Mouse (Mus musculus) CH12.LX (cell line): ENCODE data around the gene Romo1. TPM values are rescaled to one million over a fixed set of nuclear protein-coding genes. Genes with fewer than 3 reads are reported as not detected.
A peak's percentile ranks its signal among the peaks of the same experiment; 100 is the strongest.
"Not testable (repeated sequence)": the region's sequence is repeated elsewhere in the genome, so short reads cannot be mapped to it uniquely, and the experiment has no call there.

ENCODE experiments used
- DNase-seq: peaks from one replicate; pipeline ENCODE4 v3.0.0-alpha.2; 2013; ENCODE audit errors: extremely low read depth
- H3K27ac ChIP-seq: 2 replicates; pipeline ENCODE4 v1.5.1; 2012; ENCODE audit warnings: low read depth, mild to moderate bottlenecking, control low read depth, moderate library complexity; ENCODE audit not compliant: insufficient read depth
- H3K27me3 ChIP-seq: replicated peaks from 2 replicates; pipeline ENCODE3; 2012; ENCODE audit warnings: inconsistent platforms
- H3K36me3 ChIP-seq, 2 experiments: replicated peaks in 1 of 2; 2 replicates each; pipeline versions ENCODE3 to v1.6.1; 2012; ENCODE audit warnings: inconsistent platforms in 1 of 2, low read length in 1 of 2, mild to moderate bottlenecking in 1 of 2, mixed read lengths in 1 of 2, moderate library complexity in 1 of 2; ENCODE audit not compliant: control insufficient read depth in 1 of 2, insufficient read depth in 1 of 2
- H3K4me1 ChIP-seq, 2 experiments: 2 replicates each; pipeline ENCODE4 v1.6.1; 2012; ENCODE audit warnings: inconsistent platforms in 1 of 2, moderate library complexity in 1 of 2; ENCODE audit not compliant: insufficient read depth in 2 of 2, control insufficient read depth in 1 of 2
- H3K4me2 ChIP-seq: 2 replicates; pipeline ENCODE4 v1.6.1; 2012; ENCODE audit warnings: low read depth, mild to moderate bottlenecking, control low read depth; ENCODE audit not compliant: poor library complexity, insufficient read depth, severe bottlenecking
- H3K4me3 ChIP-seq, 3 experiments: fragments of 150-350 bp in 1 of 3; sonication (generic) in 1 of 3; replicated peaks in 1 of 3; 2 replicates each; pipeline versions ENCODE3 to v1.5.1; 2011 to 2012; ENCODE audit warnings: low read depth in 2 of 3, low read length in 2 of 3, mild to moderate bottlenecking in 2 of 3, moderate library complexity in 2 of 3, control low read depth in 1 of 3, improper control_type of control experiment in 1 of 3, inconsistent platforms in 1 of 3, mixed read lengths in 1 of 3; ENCODE audit not compliant: poor library complexity in 1 of 3
- H3K79me2 ChIP-seq: replicated peaks from 2 replicates; pipeline ENCODE4 v1.6.1; 2012; ENCODE audit warnings: mild to moderate bottlenecking, moderate library complexity; ENCODE audit not compliant: control insufficient read depth, poor library complexity, insufficient read depth, severe bottlenecking; ENCODE audit errors: extremely low read depth
- H3K9ac ChIP-seq: 2 replicates; pipeline ENCODE4 v1.6.1; 2012; ENCODE audit warnings: low read depth, mild to moderate bottlenecking, control low read depth, moderate library complexity; ENCODE audit not compliant: insufficient read depth
- H3K9me3 ChIP-seq: replicated peaks from 2 replicates; pipeline ENCODE3; 2012; ENCODE audit warnings: low read length, inconsistent platforms, mixed read lengths
- CHD2 ChIP-seq: IDR thresholded peaks from 2 replicates; pipeline ENCODE4 v1.6.1; 2011; ENCODE audit warnings: low read length, improper control_type of control experiment
- E2F4 ChIP-seq: IDR thresholded peaks from 2 replicates; pipeline ENCODE4 v1.6.1; 2011; ENCODE audit warnings: low read depth, low read length, improper control_type of control experiment; ENCODE audit not compliant: insufficient replicate concordance
- EP300 ChIP-seq: IDR thresholded peaks from 2 replicates; pipeline ENCODE4 v1.6.1; 2011; ENCODE audit warnings: low read length, improper control_type of control experiment
- ETS1 ChIP-seq: conservative IDR thresholded peaks from 2 replicates; pipeline ENCODE4 v1.6.1; 2012; ENCODE audit warnings: low read depth, mild to moderate bottlenecking, inconsistent platforms, low read length, improper control_type of control experiment, moderate library complexity
- GABPA ChIP-seq: IDR thresholded peaks from 2 replicates; pipeline ENCODE4 v1.6.1; 2012; ENCODE audit warnings: low read depth, low read length, improper control_type of control experiment, inconsistent platforms; ENCODE audit not compliant: insufficient replicate concordance
- IRF4 ChIP-seq: IDR thresholded peaks from 2 replicates; pipeline ENCODE4 v1.6.1; 2014; ENCODE audit warnings: low read depth, mild to moderate bottlenecking, inconsistent platforms, low read length, improper control_type of control experiment
- JUN ChIP-seq: IDR thresholded peaks from 2 replicates; pipeline ENCODE4 v1.6.1; 2011; ENCODE audit warnings: low read depth, mild to moderate bottlenecking, low read length, improper control_type of control experiment, moderate library complexity; ENCODE audit not compliant: insufficient read depth
- MAX ChIP-seq: IDR thresholded peaks from 2 replicates; pipeline ENCODE4 v1.6.1; 2011; ENCODE audit warnings: low read length, improper control_type of control experiment
- MEF2A ChIP-seq: IDR thresholded peaks from 2 replicates; pipeline ENCODE4 v1.6.1; 2014; ENCODE audit warnings: low read depth, mild to moderate bottlenecking, inconsistent platforms, low read length, improper control_type of control experiment, borderline replicate concordance
- MXI1 ChIP-seq: IDR thresholded peaks from 2 replicates; pipeline ENCODE4 v1.6.1; 2011; ENCODE audit warnings: mild to moderate bottlenecking, low read depth, low read length, improper control_type of control experiment
- POLR2A ChIP-seq: IDR thresholded peaks from 2 replicates; pipeline ENCODE4 v1.6.1; 2011; ENCODE audit warnings: low read depth, mild to moderate bottlenecking, improper control_type of control experiment, low read length
- RAD21 ChIP-seq: IDR thresholded peaks from 2 replicates; pipeline ENCODE4 v1.6.1; 2011; ENCODE audit warnings: low read depth, mild to moderate bottlenecking, low read length, improper control_type of control experiment, moderate library complexity
- SIN3A ChIP-seq: IDR thresholded peaks from 2 replicates; pipeline ENCODE4 v1.6.1; 2012; ENCODE audit warnings: low read length, improper control_type of control experiment, inconsistent platforms
- TBP ChIP-seq: conservative IDR thresholded peaks from 2 replicates; pipeline ENCODE4 v1.6.1; 2011; ENCODE audit warnings: low read depth, low read length, improper control_type of control experiment
- TCF12 ChIP-seq: IDR thresholded peaks from 2 replicates; pipeline ENCODE4 v1.6.1; 2014; ENCODE audit warnings: low read depth, mild to moderate bottlenecking, inconsistent platforms, low read length, improper control_type of control experiment
- UBTF ChIP-seq: IDR thresholded peaks from 2 replicates; pipeline ENCODE4 v1.6.1; 2012; ENCODE audit warnings: low read depth, mild to moderate bottlenecking, inconsistent platforms, low read length, improper control_type of control experiment, moderate library complexity
- USF1 ChIP-seq: IDR thresholded peaks from 2 replicates; pipeline ENCODE4 v1.6.1; 2014; ENCODE audit warnings: low read depth, mild to moderate bottlenecking, inconsistent platforms, low read length, improper control_type of control experiment
- ZC3H11A ChIP-seq: IDR thresholded peaks from 2 replicates; pipeline ENCODE4 v1.6.1; 2012; ENCODE audit warnings: low read depth, mild to moderate bottlenecking, inconsistent platforms, low read length, improper control_type of control experiment
- ZMIZ1 ChIP-seq: IDR thresholded peaks from 2 replicates; pipeline ENCODE4 v1.6.1; 2012; ENCODE audit warnings: low read depth, mild to moderate bottlenecking, inconsistent platforms, low read length, improper control_type of control experiment
- ZNF384 ChIP-seq: IDR thresholded peaks from 2 replicates; pipeline ENCODE4 v1.6.1; 2012; ENCODE audit warnings: low read depth, low read length, improper control_type of control experiment, inconsistent platforms
- dilution Hi-C: fragments of 300-500 bp; cut with MboI; formaldehyde crosslinking; loops from 2 replicates; pipeline ENCODE4 v1.14.3; 2020; ENCODE audit warnings: low sequenced_read_pairs; ENCODE audit not compliant: extremely low pct_unique_long_range_greater_than_20kb, extremely low pct_ligation_motif_present
- in situ Hi-C: fragments of 300-500 bp; cut with MboI; formaldehyde crosslinking; loops from 3 replicates; pipeline ENCODE4 v1.14.3; 2019; ENCODE audit warnings: low sequenced_read_pairs, low pct_ligation_motif_present, low pct_unique_long_range_greater_than_20kb, mixed read lengths
- polyA plus RNA-seq: library from polyadenylated mRNA; unstranded; fragments of >175 nt; gene quantifications from 2 replicates; pipeline ENCODE4 v1.2.1, GENCODE M21; 2012; ENCODE audit warnings: low read depth; ENCODE audit not compliant: insufficient read length
- total RNA-seq, 2 experiments: library from RNA; depleted of rRNA; stranded (reverse); fragments of 300-350 nt in 1 of 2; fragments of >200 nt in 1 of 2; gene quantifications; 2 replicates each; pipeline ENCODE4 v1.2.3; 2012 to 2014

Gene Romo1
- total and polyA plus RNA-seq, 3 experiments = 130 to 303 (median 292) TPM

DNA sequence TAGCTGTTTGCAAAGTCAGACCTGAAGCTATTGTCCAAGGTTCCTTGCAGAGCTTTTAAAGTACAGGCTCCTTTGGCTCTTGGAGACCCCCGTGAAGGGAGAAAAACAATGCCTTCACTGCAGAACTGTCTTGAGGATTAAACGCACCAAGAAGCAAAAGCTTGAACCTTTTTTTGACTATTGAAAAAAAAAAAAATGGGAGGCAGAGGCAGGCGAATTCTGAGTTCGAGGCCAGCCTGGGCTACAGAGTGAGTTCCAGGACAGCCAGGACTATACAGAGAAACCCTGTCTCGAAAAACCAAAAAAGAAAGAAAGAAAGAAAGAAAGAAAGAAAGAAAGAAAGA lies 31.8 kb upstream of the Romo1 start:
- H3K36me3 ChIP-seq, DNase-seq, dilution Hi-C loops, in situ Hi-C loops, H3K9me3 ChIP-seq, H3K27ac ChIP-seq, H3K4me2 ChIP-seq, H3K27me3 ChIP-seq: not testable (repeated sequence)
- Histone ChIP-seq H3K9ac (peak overlapping the region; percentile 28; the same call in 1 of the 2 replicates), H3K79me2 (peaks cover 44% of the 10 kb centered on the region), H3K4me3 (peak overlapping the region; percentile 35 to 94 (median 93)), H3K4me1 (peaks cover 2 to 24% of the 10 kb centered on the region in 2 experiments; a peak in 1 of 4 replicates)
- TF ChIP-seq SIN3A (peak; percentile 12; the same call in 1 of the 2 replicates), TBP (peak; percentile 81; the same call in 1 of the 2 replicates), POLR2A (peak; percentile 49; the same call in 1 of the 2 replicates), ZNF384 (peak; percentile 75)

- Histone ChIP-seq H3K4me2 (no peak overlapping the region), H3K79me2 (no peaks in the 10 kb centered on the region), H3K4me1 (no peaks in the 10 kb centered on the region), H3K9ac (no peak overlapping the region), H3K4me3 (no peak overlapping the region), H3K36me3 (peaks cover 11 to 24% of the 10 kb centered on the region in 2 experiments), H3K27ac (no peak overlapping the region), H3K9me3 (peaks cover 4% of the 10 kb centered on the region), H3K27me3 (no peaks in the 10 kb centered on the region)
- in situ Hi-C loops = no loop called here
- DNase-seq = no peak
- TF ChIP-seq USF1 (no peak), ZMIZ1 (no peak), RAD21 (no peak), MAX (no peak), EP300 (no peak), ZC3H11A (no peak), POLR2A (no peak), IRF4 (no peak), MEF2A (no peak), TCF12 (no peak), CHD2 (no peak), JUN (no peak), MXI1 (no peak), UBTF (no peak), GABPA (no peak), ETS1 (no peak), SIN3A (no peak), E2F4 (no peak)
- dilution Hi-C loops = no loop called here
These were observed 24.3 kb upstream of the Romo1 start for GRCm38 (mm10) chr2:156119566-156119965.
